Mouse (Mus musculus): ENCODE measurements around the gene Olfr1423. TPM values are rescaled to one million over a fixed set of nuclear protein-coding genes. Genes with fewer than 3 reads are reported as not detected.

Olfr1423 gene
- polyA plus RNA-seq, 1 experiment from 2014 or later, result not detected

- Histone ChIP-seq H3K4me2 (peak overlapping the region; percentile 63), H3K9ac (ENCODE audit: low read depth, low read length) (peak overlapping the region; percentile 78), H3K27ac (ENCODE audit: low read depth, low read length) (peak overlapping the region; percentile 80), H3K9me3 (replicated peaks; ENCODE audit: control insufficient read depth, low read length) (no peaks in the 10 kb centered on the region), H3K27me3 (ENCODE audit: control insufficient read depth, insufficient read depth, low read length) (no peaks in the 10 kb centered on the region), H3K36me3 (ENCODE audit: control insufficient read depth, insufficient read depth, low read length) (no peaks in the 10 kb centered on the region), H3K4me3 (ENCODE audit: low read depth, low read length) (peak overlapping the region; percentile 66), H3K4me1 (ENCODE audit: control insufficient read depth, insufficient read depth, low read length) (peaks cover 2% of the 10 kb centered on the region)
- under 1% methylated on average over 24 of the region's 24 CpGs for WGBS (ENCODE audit: insufficient replicate concordance)
- peak; percentile 28; the same call in 1 of the 2 replicates for ATAC-seq (replicated peaks; ENCODE audit: insufficient number of reproducible peaks, low FRiP score, low TSS enrichment)
These were observed 31.4 kb downstream of the Olfr1423 start for GRCm38 (mm10) chr19:12009501-12010280.

- H3K4me1 ChIP-seq (ENCODE audit: control insufficient read depth, insufficient read depth, low read length), result peaks cover 2% of the 10 kb centered on the region
- H3K27me3 ChIP-seq (ENCODE audit: control insufficient read depth, insufficient read depth, low read length), result no peaks in the 10 kb centered on the region
- ATAC-seq (replicated peaks; ENCODE audit: insufficient number of reproducible peaks, low FRiP score, low TSS enrichment), result no peak
- peak overlapping the region; percentile 73 for H3K4me2 ChIP-seq
- no peak overlapping the region for H3K9ac ChIP-seq (ENCODE audit: low read depth, low read length)
- H3K9me3 ChIP-seq (replicated peaks; ENCODE audit: control insufficient read depth, low read length), result no peaks in the 10 kb centered on the region
- no peaks in the 10 kb centered on the region for H3K36me3 ChIP-seq (ENCODE audit: control insufficient read depth, insufficient read depth, low read length)
- no peak overlapping the region for H3K27ac ChIP-seq (ENCODE audit: low read depth, low read length)
- WGBS (ENCODE audit: insufficient replicate concordance), result 20% methylated on average over 17 of the region's 17 CpGs
- H3K4me3 ChIP-seq (ENCODE audit: low read depth, low read length), result peak overlapping the region; percentile 14; the same call in 1 of the 2 replicates
These were observed 32.4 kb downstream of the Olfr1423 start for GRCm38 (mm10) chr19:12008410-12009380.

- no peak overlapping the region for H3K27ac ChIP-seq (ENCODE audit: low read depth, low read length)
- H3K4me1 ChIP-seq (ENCODE audit: control insufficient read depth, insufficient read depth, low read length), result peaks cover 2% of the 10 kb centered on the region
- 12% methylated on average over 17 of the region's 17 CpGs for WGBS (ENCODE audit: insufficient replicate concordance)
- H3K27me3 ChIP-seq (ENCODE audit: control insufficient read depth, insufficient read depth, low read length), result no peaks in the 10 kb centered on the region
- no peak for ATAC-seq (replicated peaks; ENCODE audit: insufficient number of reproducible peaks, low FRiP score, low TSS enrichment)
- H3K4me3 ChIP-seq (ENCODE audit: low read depth, low read length), result peak overlapping the region; percentile 38
- no peaks in the 10 kb centered on the region for H3K36me3 ChIP-seq (ENCODE audit: control insufficient read depth, insufficient read depth, low read length)
- no peak overlapping the region for H3K9ac ChIP-seq (ENCODE audit: low read depth, low read length)
- no peaks in the 10 kb centered on the region for H3K9me3 ChIP-seq (replicated peaks; ENCODE audit: control insufficient read depth, low read length)
- peak overlapping the region; percentile 73 for H3K4me2 ChIP-seq
These were observed 33.8 kb downstream of the Olfr1423 start for GRCm38 (mm10) chr19:12007105-12007931.

GRCm38 (mm10) chr19:12006361-12006947 lies 34.7 kb downstream of the Olfr1423 start:
- no peaks in the 10 kb centered on the region for H3K27me3 ChIP-seq (ENCODE audit: control insufficient read depth, insufficient read depth, low read length)
- H3K4me3 ChIP-seq (ENCODE audit: low read depth, low read length), result peak overlapping the region; percentile 67
- no peaks in the 10 kb centered on the region for H3K9me3 ChIP-seq (replicated peaks; ENCODE audit: control insufficient read depth, low read length)
- 0% methylated on average over 17 of the region's 17 CpGs for WGBS (ENCODE audit: insufficient replicate concordance)
- peaks cover 2% of the 10 kb centered on the region for H3K4me1 ChIP-seq (ENCODE audit: control insufficient read depth, insufficient read depth, low read length)
- H3K9ac ChIP-seq (ENCODE audit: low read depth, low read length), result peak overlapping the region; percentile 66
- peak overlapping the region; percentile 73 for H3K4me2 ChIP-seq
- no peak overlapping the region for H3K27ac ChIP-seq (ENCODE audit: low read depth, low read length)
- no peak for ATAC-seq (replicated peaks; ENCODE audit: insufficient number of reproducible peaks, low FRiP score, low TSS enrichment)
- H3K36me3 ChIP-seq (ENCODE audit: control insufficient read depth, insufficient read depth, low read length), result no peaks in the 10 kb centered on the region

- Histone ChIP-seq H3K4me3 (ENCODE audit: low read depth, low read length) (peak overlapping the region; percentile 67), H3K9me3 (replicated peaks; ENCODE audit: control insufficient read depth, low read length) (no peaks in the 10 kb centered on the region), H3K27me3 (ENCODE audit: control insufficient read depth, insufficient read depth, low read length) (no peaks in the 10 kb centered on the region), H3K4me1 (ENCODE audit: control insufficient read depth, insufficient read depth, low read length) (peaks cover 2% of the 10 kb centered on the region), H3K36me3 (ENCODE audit: control insufficient read depth, insufficient read depth, low read length) (no peaks in the 10 kb centered on the region), H3K9ac (ENCODE audit: low read depth, low read length) (peak overlapping the region; percentile 71), H3K4me2 (peak overlapping the region; percentile 73), H3K27ac (ENCODE audit: low read depth, low read length) (peak overlapping the region; percentile 64; the same call in 1 of the 2 replicates)
- WGBS (ENCODE audit: insufficient replicate concordance), result under 1% methylated on average over 41 of the region's 41 CpGs
- peak; percentile 74 for ATAC-seq (replicated peaks; ENCODE audit: insufficient number of reproducible peaks, low FRiP score, low TSS enrichment)
These were observed 35.4 kb downstream of the Olfr1423 start for GRCm38 (mm10) chr19:12005376-12006360.

GRCm38 (mm10) chr19:12004216-12005008 lies 36.7 kb downstream of the Olfr1423 start:
- ATAC-seq (replicated peaks; ENCODE audit: insufficient number of reproducible peaks, low FRiP score, low TSS enrichment), result no peak
- no peaks in the 10 kb centered on the region for H3K27me3 ChIP-seq (ENCODE audit: control insufficient read depth, insufficient read depth, low read length)
- WGBS (ENCODE audit: insufficient replicate concordance), result 44% methylated on average over 9 of the region's 9 CpGs

GRCm38 (mm10) chr19:12003568-12003967 lies 37.5 kb downstream of the Olfr1423 start:
- Histone ChIP-seq H3K27me3 (ENCODE audit: control insufficient read depth, insufficient read depth, low read length) (no peaks in the 10 kb centered on the region), H3K4me2 (no peak overlapping the region), H3K27ac (ENCODE audit: low read depth, low read length) (no peak overlapping the region), H3K9me3 (replicated peaks; ENCODE audit: control insufficient read depth, low read length) (no peaks in the 10 kb centered on the region), H3K4me3 (ENCODE audit: low read depth, low read length) (no peak overlapping the region), H3K9ac (ENCODE audit: low read depth, low read length) (no peak overlapping the region), H3K36me3 (ENCODE audit: control insufficient read depth, insufficient read depth, low read length) (no peaks in the 10 kb centered on the region), H3K4me1 (ENCODE audit: control insufficient read depth, insufficient read depth, low read length) (peaks cover 2% of the 10 kb centered on the region)
- 94% methylated on average over 2 of the region's 2 CpGs for WGBS (ENCODE audit: insufficient replicate concordance)
- no peak for ATAC-seq (replicated peaks; ENCODE audit: insufficient number of reproducible peaks, low FRiP score, low TSS enrichment)

More at GRCm38 (mm10) chr19:12004216-12005008, 36.7 kb downstream of the Olfr1423 start:
- Histone ChIP-seq H3K27ac (ENCODE audit: low read depth, low read length) (no peak overlapping the region), H3K4me3 (ENCODE audit: low read depth, low read length) (peak overlapping the region; percentile 67), H3K4me1 (ENCODE audit: control insufficient read depth, insufficient read depth, low read length) (peaks cover 2% of the 10 kb centered on the region), H3K9ac (ENCODE audit: low read depth, low read length) (no peak overlapping the region), H3K36me3 (ENCODE audit: control insufficient read depth, insufficient read depth, low read length) (no peaks in the 10 kb centered on the region), H3K4me2 (peak overlapping the region; percentile 73), H3K9me3 (replicated peaks; ENCODE audit: control insufficient read depth, low read length) (no peaks in the 10 kb centered on the region)
